Mouse (Mus musculus): ENCODE measurements around the gene Kcnq1.

Gene Kcnq1

GRCm38 (mm10) chr7:143333604-143334003 lies 227.4 kb downstream of the Kcnq1 start:
- Histone ChIP-seq H3K27me3 (ENCODE audit: control insufficient read depth, insufficient read depth, low read length, poor library complexity, severe bottlenecking) (no peaks in the 10 kb centered on the region), H3K36me3 (ENCODE audit: control insufficient read depth, insufficient read depth, low read length, poor library complexity, severe bottlenecking) (no peaks in the 10 kb centered on the region)
- DNase-seq (ENCODE audit: low read depth, low spot score), result no peak

- Histone ChIP-seq H3K36me3 (ENCODE audit: control insufficient read depth, insufficient read depth, low read length, poor library complexity, severe bottlenecking) (no peaks in the 10 kb centered on the region), H3K27me3 (ENCODE audit: control insufficient read depth, insufficient read depth, low read length, poor library complexity, severe bottlenecking) (no peaks in the 10 kb centered on the region)
- no peak for DNase-seq (ENCODE audit: low read depth, low spot score)
Observed at GRCm38 (mm10) chr7:143338690-143339089, 232.5 kb downstream of the Kcnq1 start.

GRCm38 (mm10) chr7:143340601-143341281 lies 234.6 kb downstream of the Kcnq1 start:
- no peak for DNase-seq (ENCODE audit: low read depth, low spot score)
- no peaks in the 10 kb centered on the region for H3K36me3 ChIP-seq (ENCODE audit: control insufficient read depth, insufficient read depth, low read length, poor library complexity, severe bottlenecking)

GRCm38 (mm10) chr7:143341301-143341980 lies 235.3 kb downstream of the Kcnq1 start:
- Histone ChIP-seq H3K27me3 (ENCODE audit: control insufficient read depth, insufficient read depth, low read length, poor library complexity, severe bottlenecking) (no peaks in the 10 kb centered on the region; the same call in 1 of the 2 replicates), H3K36me3 (ENCODE audit: control insufficient read depth, insufficient read depth, low read length, poor library complexity, severe bottlenecking) (no peaks in the 10 kb centered on the region)
- no peak for DNase-seq (ENCODE audit: low read depth, low spot score)

More at GRCm38 (mm10) chr7:143340601-143341281, 234.6 kb downstream of the Kcnq1 start:
- H3K27me3 ChIP-seq (ENCODE audit: control insufficient read depth, insufficient read depth, low read length, poor library complexity, severe bottlenecking), result no peaks in the 10 kb centered on the region

GRCm38 (mm10) chr7:143343781-143344306 lies 237.7 kb downstream of the Kcnq1 start:
- Histone ChIP-seq H3K27me3 (ENCODE audit: control insufficient read depth, insufficient read depth, low read length, poor library complexity, severe bottlenecking) (no peaks in the 10 kb centered on the region; the same call in 1 of the 2 replicates), H3K36me3 (ENCODE audit: control insufficient read depth, insufficient read depth, low read length, poor library complexity, severe bottlenecking) (no peaks in the 10 kb centered on the region)
- DNase-seq (ENCODE audit: low read depth, low spot score), result no peak

GRCm38 (mm10) chr7:143349287-143349686 lies 243.1 kb downstream of the Kcnq1 start:
- no peaks in the 10 kb centered on the region; the same call in 1 of the 2 replicates for H3K27me3 ChIP-seq (ENCODE audit: control insufficient read depth, insufficient read depth, low read length, poor library complexity, severe bottlenecking)
- DNase-seq (ENCODE audit: low read depth, low spot score), result no peak
- no peaks in the 10 kb centered on the region for H3K36me3 ChIP-seq (ENCODE audit: control insufficient read depth, insufficient read depth, low read length, poor library complexity, severe bottlenecking)

GRCm38 (mm10) chr7:143349848-143350247 lies 243.7 kb downstream of the Kcnq1 start:
- Histone ChIP-seq H3K36me3 (ENCODE audit: control insufficient read depth, insufficient read depth, low read length, poor library complexity, severe bottlenecking) (no peaks in the 10 kb centered on the region), H3K27me3 (ENCODE audit: control insufficient read depth, insufficient read depth, low read length, poor library complexity, severe bottlenecking) (no peaks in the 10 kb centered on the region; the same call in 1 of the 2 replicates)
- DNase-seq (ENCODE audit: low read depth, low spot score), result no peak

- DNase-seq (ENCODE audit: low read depth, low spot score), result no peak
- no peaks in the 10 kb centered on the region; the same call in 1 of the 2 replicates for H3K27me3 ChIP-seq (ENCODE audit: control insufficient read depth, insufficient read depth, low read length, poor library complexity, severe bottlenecking)
- no peaks in the 10 kb centered on the region for H3K36me3 ChIP-seq (ENCODE audit: control insufficient read depth, insufficient read depth, low read length, poor library complexity, severe bottlenecking)
Observed at GRCm38 (mm10) chr7:143355831-143356230, 249.7 kb downstream of the Kcnq1 start.

GRCm38 (mm10) chr7:143357109-143357508 lies 250.9 kb downstream of the Kcnq1 start:
- DNase-seq (ENCODE audit: low read depth, low spot score), result no peak
- H3K36me3 ChIP-seq (ENCODE audit: control insufficient read depth, insufficient read depth, low read length, poor library complexity, severe bottlenecking), result no peaks in the 10 kb centered on the region
- H3K27me3 ChIP-seq (ENCODE audit: control insufficient read depth, insufficient read depth, low read length, poor library complexity, severe bottlenecking), result no peaks in the 10 kb centered on the region; the same call in 1 of the 2 replicates

- Histone ChIP-seq H3K27me3 (ENCODE audit: control insufficient read depth, insufficient read depth, low read length, poor library complexity, severe bottlenecking) (no peaks in the 10 kb centered on the region; the same call in 1 of the 2 replicates), H3K36me3 (ENCODE audit: control insufficient read depth, insufficient read depth, low read length, poor library complexity, severe bottlenecking) (no peaks in the 10 kb centered on the region)
- no peak for DNase-seq (ENCODE audit: low read depth, low spot score)
Observed at GRCm38 (mm10) chr7:143357831-143358230, 251.7 kb downstream of the Kcnq1 start.

GRCm38 (mm10) chr7:143359762-143360161 lies 253.6 kb downstream of the Kcnq1 start:
- Histone ChIP-seq H3K36me3 (ENCODE audit: control insufficient read depth, insufficient read depth, low read length, poor library complexity, severe bottlenecking) (no peaks in the 10 kb centered on the region), H3K27me3 (ENCODE audit: control insufficient read depth, insufficient read depth, low read length, poor library complexity, severe bottlenecking) (no peaks in the 10 kb centered on the region)
- DNase-seq (ENCODE audit: low read depth, low spot score), result no peak

- no peak for DNase-seq (ENCODE audit: low read depth, low spot score)
- H3K36me3 ChIP-seq (ENCODE audit: control insufficient read depth, insufficient read depth, low read length, poor library complexity, severe bottlenecking), result no peaks in the 10 kb centered on the region
- no peaks in the 10 kb centered on the region for H3K27me3 ChIP-seq (ENCODE audit: control insufficient read depth, insufficient read depth, low read length, poor library complexity, severe bottlenecking)
Observed at GRCm38 (mm10) chr7:143360776-143361175, 254.6 kb downstream of the Kcnq1 start.

- H3K27me3 ChIP-seq (ENCODE audit: control insufficient read depth, insufficient read depth, low read length, poor library complexity, severe bottlenecking), result no peaks in the 10 kb centered on the region
- H3K36me3 ChIP-seq (ENCODE audit: control insufficient read depth, insufficient read depth, low read length, poor library complexity, severe bottlenecking), result no peaks in the 10 kb centered on the region
- no peak for DNase-seq (ENCODE audit: low read depth, low spot score)
Observed at GRCm38 (mm10) chr7:143364092-143364832, 258.1 kb downstream of the Kcnq1 start.

- H3K36me3 ChIP-seq (ENCODE audit: control insufficient read depth, insufficient read depth, low read length, poor library complexity, severe bottlenecking), result no peaks in the 10 kb centered on the region
- H3K27me3 ChIP-seq (ENCODE audit: control insufficient read depth, insufficient read depth, low read length, poor library complexity, severe bottlenecking), result no peaks in the 10 kb centered on the region
- no peak for DNase-seq (ENCODE audit: low read depth, low spot score)
Observed at GRCm38 (mm10) chr7:143364969-143365839, 259.0 kb downstream of the Kcnq1 start.
